Mouse (Mus musculus) midbrain, embryonic 12.5 days (tissue): ENCODE data around the gene Praf2. TPM values are rescaled to one million over a fixed set of nuclear protein-coding genes. Genes with fewer than 3 reads are reported as not detected.
A peak's percentile ranks its signal among the peaks of the same experiment; 100 is the strongest.
"Not testable (repeated sequence)": the region's sequence is repeated elsewhere in the genome, so short reads cannot be mapped to it uniquely, and the experiment has no call there.

Experiments
- ATAC-seq: fragments of 200-750 bp; cut with Nextera tagmentation; 2 replicates; pipeline ENCODE4 v1.8.0; 2017; ENCODE audit warnings: low read depth, moderate TSS enrichment, moderate library complexity; ENCODE audit not compliant: low FRiP score
- H3K27ac ChIP-seq: fragments of 300-500 bp; sonication (generic); replicated peaks from 2 replicates; pipeline ENCODE4 v1.5.1; 2016; ENCODE audit warnings: mild to moderate bottlenecking
- H3K27me3 ChIP-seq: fragments of 300-500 bp; sonication (generic); 2 replicates; pipeline ENCODE4 v1.6.1; 2016; ENCODE audit warnings: mild to moderate bottlenecking
- H3K36me3 ChIP-seq: fragments of 300-500 bp; sonication (generic); 2 replicates; pipeline ENCODE4 v1.6.1; 2016
- H3K4me1 ChIP-seq: fragments of 300-500 bp; sonication (generic); 2 replicates; pipeline ENCODE4 v1.6.1; 2016
- H3K4me2 ChIP-seq: fragments of 300-500 bp; sonication (generic); replicated peaks from 2 replicates; pipeline ENCODE4 v1.6.1; 2016; ENCODE audit warnings: mild to moderate bottlenecking, moderate library complexity
- H3K4me3 ChIP-seq: fragments of 300-500 bp; sonication (generic); 2 replicates; pipeline ENCODE4 v1.5.1; 2016; ENCODE audit warnings: mild to moderate bottlenecking
- H3K9ac ChIP-seq: fragments of 300-500 bp; sonication (generic); replicated peaks from 2 replicates; pipeline ENCODE4 v1.6.1; 2016; ENCODE audit warnings: mild to moderate bottlenecking, moderate library complexity
- H3K9me3 ChIP-seq: fragments of 300-500 bp; sonication (generic); 2 replicates; pipeline ENCODE4 v1.6.1; 2016; ENCODE audit warnings: mild to moderate bottlenecking
- WGBS: fragments of 180-500 bp; shearing (Covaris S2); methylation state at CpG from one replicate; pipeline ENCODE4 v1.1.7; 2016; 5-methylcytosine and 5-hydroxymethylcytosine counted together
- polyA plus RNA-seq: library from polyadenylated mRNA; unstranded; fragments of >200 nt; fragmentation: Nextera tagmentation; extraction: Ambion mirVana; gene quantifications from 2 replicates; pipeline ENCODE4 v1.2.1, GENCODE M21; 2016

Gene Praf2
- 88.8 and 89.2 TPM in 2 replicates for polyA plus RNA-seq

- Histone ChIP-seq H3K4me1 (0 out of 2 replicates have a peak, but pooled peaks cover 9% of the 10 kb centered on the region), H3K4me2 (peak within 1 kb of the TSS; percentile 58), H3K9ac (peak within 1 kb of the TSS; percentile 61), H3K27me3 (no peaks in the 10 kb centered on the region), H3K9me3 (no peaks in the 10 kb centered on the region), H3K36me3 (peaks cover 16% of the 10 kb centered on the region; the same call in 1 of the 2 replicates), H3K27ac (peak within 1 kb of the TSS; percentile 60), H3K4me3 (peak within 1 kb of the TSS; percentile 49)
- 24% methylated on average over 42 of the region's 42 CpGs for WGBS
- ATAC-seq = peak; percentile 94
Measured at GRCm38 (mm10) chrX:7728215-7728921, at the start of gene Praf2. TSS of gene Praf2 (plus strand) at chrX:7728439.

GRCm38 (mm10) chrX:7678986-7679385, 49.3 kb upstream of the Praf2 start:
- Histone ChIP-seq H3K9me3 (no peaks in the 10 kb centered on the region), H3K4me1 (no peaks in the 10 kb centered on the region), H3K27ac (no peak overlapping the region), H3K9ac (no peak overlapping the region), H3K4me2 (no peak overlapping the region), H3K36me3 (no peaks in the 10 kb centered on the region), H3K27me3 (peaks cover 4% of the 10 kb centered on the region), H3K4me3 (no peak overlapping the region)
- no peak for ATAC-seq
- 57% methylated on average over 3 of the region's 3 CpGs for WGBS

- Histone ChIP-seq H3K4me3 (peak overlapping the region; percentile 28), H3K4me1 (no peaks in the 10 kb centered on the region), H3K27ac (no peak overlapping the region), H3K9ac (no peak overlapping the region), H3K9me3 (no peaks in the 10 kb centered on the region), H3K36me3 (no peaks in the 10 kb centered on the region), H3K4me2 (peak overlapping the region; percentile 49), H3K27me3 (peaks cover 4% of the 10 kb centered on the region)
- peak; percentile 93 for ATAC-seq
- WGBS = 22% methylated on average over 27 of the region's 27 CpGs
Measured at GRCm38 (mm10) chrX:7679405-7680056, 48.7 kb upstream of the Praf2 start.

- peak overlapping the region; percentile 49 for H3K4me2 ChIP-seq
- 21% methylated on average over 12 of the region's 12 CpGs for WGBS
- no peak overlapping the region for H3K27ac ChIP-seq
- H3K4me1 ChIP-seq = no peaks in the 10 kb centered on the region
- H3K36me3 ChIP-seq = no peaks in the 10 kb centered on the region
- no peaks in the 10 kb centered on the region for H3K9me3 ChIP-seq
- ATAC-seq = peak; percentile 63
- peak overlapping the region; percentile 28 for H3K4me3 ChIP-seq
- H3K9ac ChIP-seq = no peak overlapping the region
- H3K27me3 ChIP-seq = peaks cover under 1% of the 10 kb centered on the region
Measured at GRCm38 (mm10) chrX:7680057-7680412, 48.2 kb upstream of the Praf2 start.

- ATAC-seq = no peak
- 68% methylated on average over 14 of the region's 14 CpGs for WGBS
- H3K4me3 ChIP-seq = peak within 1 kb of the TSS; percentile 28
Measured at GRCm38 (mm10) chrX:7680864-7681263, 47.4 kb upstream of the Praf2 start, which contains the start of gene Magix. TSS of gene Magix (minus strand) at chrX:7681251.

GRCm38 (mm10) chrX:7688321-7688720, 39.9 kb upstream of the Praf2 start:
- no peak for ATAC-seq
- Histone ChIP-seq H3K4me2 (no peak overlapping the region), H3K4me3 (no peak overlapping the region), H3K27me3 (no peaks in the 10 kb centered on the region), H3K36me3 (no peaks in the 10 kb centered on the region), H3K9me3 (no peaks in the 10 kb centered on the region), H3K4me1 (no peaks in the 10 kb centered on the region), H3K27ac (no peak overlapping the region), H3K9ac (no peak overlapping the region)
- WGBS = 79% methylated on average over 2 of the region's 2 CpGs

More at GRCm38 (mm10) chrX:7680864-7681263, 47.4 kb upstream of the Praf2 start, which contains the start of gene Magix:
- H3K4me2 ChIP-seq = peak within 1 kb of the TSS; percentile 49
- H3K27ac ChIP-seq = no peak within 1 kb of the TSS
- H3K36me3 ChIP-seq = no peaks in the 10 kb centered on the region
- no peaks in the 10 kb centered on the region for H3K9me3 ChIP-seq
- no peaks in the 10 kb centered on the region for H3K4me1 ChIP-seq
- H3K9ac ChIP-seq = no peak within 1 kb of the TSS
- no peaks in the 10 kb centered on the region for H3K27me3 ChIP-seq

- Histone ChIP-seq H3K27me3 (no peaks in the 10 kb centered on the region), H3K27ac (no peak overlapping the region), H3K4me1 (no peaks in the 10 kb centered on the region), H3K4me3 (no peak overlapping the region), H3K9me3 (no peaks in the 10 kb centered on the region), H3K36me3 (no peaks in the 10 kb centered on the region), H3K9ac (no peak overlapping the region), H3K4me2 (no peak overlapping the region)
- no peak for ATAC-seq
- WGBS = 76% methylated on average over 3 of the region's 3 CpGs
Measured at GRCm38 (mm10) chrX:7690486-7690885, 37.8 kb upstream of the Praf2 start.

GRCm38 (mm10) chrX:7692862-7693261, 35.4 kb upstream of the Praf2 start:
- WGBS = 46% methylated on average over 4 of the region's 4 CpGs

GRCm38 (mm10) chrX:7696520-7696919, 31.7 kb upstream of the Praf2 start:
- ATAC-seq = no peak; the same call in 1 of the 2 replicates
- H3K9me3 ChIP-seq = no peaks in the 10 kb centered on the region
- H3K36me3 ChIP-seq = no peaks in the 10 kb centered on the region; the same call in 1 of the 2 replicates
- H3K9ac ChIP-seq = no peak overlapping the region
- no peaks in the 10 kb centered on the region for H3K27me3 ChIP-seq
- no peak overlapping the region for H3K27ac ChIP-seq
- WGBS = 45% methylated on average over 6 of the region's 6 CpGs
- H3K4me3 ChIP-seq = 0 out of 2 replicates have a peak overlapping the region, but pooled peaks have one; percentile 57
- 0 out of 2 replicates have a peak, but pooled peaks cover 4% of the 10 kb centered on the region for H3K4me1 ChIP-seq
- peak overlapping the region; percentile 40 for H3K4me2 ChIP-seq

More at GRCm38 (mm10) chrX:7692862-7693261, 35.4 kb upstream of the Praf2 start:
- H3K27me3 ChIP-seq = no peaks in the 10 kb centered on the region
- H3K4me3 ChIP-seq = no peak overlapping the region
- no peak for ATAC-seq
- no peak overlapping the region for H3K27ac ChIP-seq
- H3K9ac ChIP-seq = no peak overlapping the region
- H3K36me3 ChIP-seq = no peaks in the 10 kb centered on the region
- H3K4me2 ChIP-seq = no peak overlapping the region
- H3K9me3 ChIP-seq = no peaks in the 10 kb centered on the region
- 0 out of 2 replicates have a peak, but pooled peaks cover 3% of the 10 kb centered on the region for H3K4me1 ChIP-seq

GRCm38 (mm10) chrX:7696954-7697381, 31.3 kb upstream of the Praf2 start, which contains the start of gene Gpkow:
TSS of gene Gpkow (plus strand) at chrX:7697131.
- 23% methylated on average over 33 of the region's 33 CpGs for WGBS
- H3K36me3 ChIP-seq = peaks cover 3% of the 10 kb centered on the region
- H3K4me2 ChIP-seq = peak within 1 kb of the TSS; percentile 57
- H3K9me3 ChIP-seq = no peaks in the 10 kb centered on the region
- no peaks in the 10 kb centered on the region for H3K27me3 ChIP-seq
- ATAC-seq = peak; percentile 94
- H3K27ac ChIP-seq = no peak within 1 kb of the TSS
- peak within 1 kb of the TSS; percentile 57 for H3K4me3 ChIP-seq
- H3K9ac ChIP-seq = peak within 1 kb of the TSS; percentile 57
- H3K4me1 ChIP-seq = 0 out of 2 replicates have a peak, but pooled peaks cover 4% of the 10 kb centered on the region

- not testable (repeated sequence) for H3K9me3 ChIP-seq, H3K27me3 ChIP-seq, ATAC-seq, H3K36me3 ChIP-seq, H3K4me1 ChIP-seq
- Histone ChIP-seq H3K4me3 (peak overlapping the region; percentile 34), H3K4me2 (peak overlapping the region; percentile 50), H3K9ac (peak overlapping the region; percentile 37; the same call in 1 of the 2 replicates), H3K27ac (0 out of 2 replicates have a peak overlapping the region, but pooled peaks have one; percentile 39)
- 32% methylated on average over 6 of the region's 12 CpGs for WGBS
Measured at GRCm38 (mm10) chrX:7713764-7714134, 14.5 kb upstream of the Praf2 start.
